Mouse (Mus musculus) adrenal gland, postnatal 4 days (tissue): ENCODE measurements at regions not wholly inside any gene's neighbourhood (a gene's known extent, or its start where the extent isn't known, plus 50 kb on each side); places are given as distances from the start of the nearest gene placed in this dataset.

ENCODE experiments used
- DNase-seq, 2 experiments: peaks; one replicate each; pipeline ENCODE4 v3.0.0; 2021 to 2022; ENCODE audit warnings: low spot score in 2 of 2, mixed read lengths in 2 of 2

DNA sequence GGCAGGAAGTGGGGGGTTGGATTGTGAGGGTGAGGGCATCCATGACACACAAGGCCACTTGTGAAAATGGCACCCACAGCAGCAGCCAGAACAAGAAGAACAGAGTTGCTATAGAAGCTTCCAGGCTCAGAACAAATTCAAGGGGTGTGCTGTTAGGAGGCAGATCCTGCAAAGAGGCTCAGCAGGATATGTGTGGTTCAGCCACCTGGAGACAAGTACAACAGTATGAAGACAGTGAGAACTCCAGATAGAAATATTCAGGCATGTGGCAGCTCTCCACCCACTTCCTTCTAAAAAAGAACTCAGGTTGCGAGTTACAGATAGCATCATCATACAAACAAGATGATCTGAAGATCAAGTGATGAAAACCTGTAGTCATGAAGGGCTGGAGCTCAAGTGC is 544.9 kb upstream of the Tnp1 start:
- no peak for DNase-seq

DNA sequence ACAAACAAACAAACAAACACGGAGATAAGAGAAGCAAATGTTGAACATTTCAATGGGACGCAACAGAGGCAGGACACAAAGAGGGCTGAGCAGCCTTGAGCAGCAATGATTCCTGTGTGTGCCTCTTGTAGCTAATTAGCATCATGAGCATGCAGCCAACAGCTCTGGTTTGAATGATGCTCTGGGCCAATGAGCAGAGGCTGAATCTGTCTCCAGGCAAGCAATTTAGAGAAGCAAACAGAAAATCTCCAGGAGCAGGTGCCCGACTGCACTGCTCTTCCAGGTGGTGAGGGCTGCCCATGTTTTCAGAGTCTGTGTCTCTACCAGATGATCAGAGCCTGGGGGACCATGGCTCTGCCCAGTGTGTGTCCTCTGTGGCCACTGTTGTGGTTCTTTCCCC is 532.2 kb upstream of the Tnp1 start:
- DNase-seq = no peak

DNA sequence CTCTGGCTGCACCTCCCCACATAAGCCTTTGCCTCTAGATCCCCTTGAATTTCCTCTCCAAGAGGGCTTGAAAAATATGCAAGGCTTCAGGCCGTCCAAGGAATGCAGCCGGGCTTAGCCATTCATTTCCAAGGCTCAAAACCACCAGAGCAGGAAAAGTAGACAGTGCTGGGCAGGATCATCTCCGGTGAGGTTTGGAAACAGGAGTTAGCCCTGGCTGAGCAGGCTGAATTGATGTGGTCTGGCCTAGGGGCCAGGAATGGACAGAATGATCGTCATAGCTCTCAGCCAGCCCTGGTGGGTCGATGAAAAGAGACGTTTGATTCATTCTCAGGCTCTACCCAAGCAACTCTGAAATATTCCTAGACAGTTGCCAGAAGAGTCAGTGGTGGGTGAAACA is 529.7 kb upstream of the Tnp1 start:
- DNase-seq = no peak

DNA sequence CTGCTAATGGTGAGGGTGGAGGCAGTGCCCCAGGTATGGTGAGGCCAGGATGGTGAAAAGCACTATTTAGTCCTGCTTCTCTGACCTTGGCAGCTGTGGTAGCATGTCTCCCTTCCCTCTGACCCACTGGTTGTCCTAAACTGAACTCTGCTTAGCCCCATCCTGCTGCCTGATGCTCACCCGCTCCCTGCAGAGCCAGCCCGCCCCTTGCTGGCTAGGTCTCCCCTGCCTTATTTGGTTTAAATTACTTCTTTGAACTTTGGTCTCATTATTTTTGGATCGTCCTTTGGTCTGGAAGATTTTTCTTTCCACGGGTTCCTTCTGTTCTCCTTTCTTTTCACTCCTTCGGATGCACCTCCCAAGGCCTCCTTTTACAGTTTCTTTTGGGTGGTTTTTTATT is 525.7 kb upstream of the Tnp1 start:
- no peak for DNase-seq

DNA sequence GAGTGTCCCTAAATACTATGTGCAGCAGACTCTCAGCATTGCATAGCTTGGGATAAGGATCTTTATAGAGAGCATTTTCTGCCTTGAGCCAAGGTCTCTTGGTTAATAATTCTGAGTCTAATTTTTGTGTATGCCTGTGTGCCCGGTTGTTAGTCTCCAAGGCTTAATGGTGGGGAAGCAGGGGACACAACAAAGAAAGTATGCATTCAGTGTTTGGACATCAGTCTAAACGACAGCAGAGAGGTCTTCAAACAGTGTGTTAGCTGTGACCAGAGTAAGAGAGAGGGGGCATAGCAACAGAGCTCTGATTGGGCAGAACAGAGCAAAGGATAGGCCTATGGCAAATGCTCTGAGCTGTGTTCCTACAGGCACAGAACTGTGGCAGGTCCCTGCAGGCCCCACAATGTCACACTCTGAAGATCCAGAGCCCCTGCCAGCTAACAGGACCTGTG is 522.7 kb upstream of the Tnp1 start:
- no peak for DNase-seq

DNA sequence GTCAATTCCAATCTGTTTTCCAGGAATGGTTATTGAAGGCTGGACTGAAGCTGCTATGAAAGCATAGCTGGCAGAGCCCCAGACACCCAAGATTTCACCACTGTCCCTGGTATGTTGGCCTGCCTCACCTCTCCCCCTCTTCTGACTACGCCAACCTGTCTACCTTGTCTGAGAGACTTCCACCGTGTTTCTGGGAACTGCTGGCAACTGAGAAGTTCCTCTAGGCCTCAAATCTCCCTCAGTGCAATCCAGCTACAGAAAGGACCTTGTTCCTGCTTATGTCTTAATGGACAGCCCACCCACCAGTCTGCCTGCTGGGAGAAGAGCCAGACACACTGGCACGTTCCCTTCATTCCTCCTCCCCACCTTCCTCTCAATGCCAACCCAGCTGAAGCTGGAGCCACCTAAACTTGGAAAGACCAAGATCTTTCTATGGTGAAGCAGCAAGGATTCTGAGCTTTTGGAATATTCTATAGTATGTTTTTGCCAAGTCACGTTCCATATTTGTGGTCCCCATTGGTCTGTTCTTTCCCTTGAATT is 520.1 kb upstream of the Tnp1 start:
- DNase-seq = no peak

DNA sequence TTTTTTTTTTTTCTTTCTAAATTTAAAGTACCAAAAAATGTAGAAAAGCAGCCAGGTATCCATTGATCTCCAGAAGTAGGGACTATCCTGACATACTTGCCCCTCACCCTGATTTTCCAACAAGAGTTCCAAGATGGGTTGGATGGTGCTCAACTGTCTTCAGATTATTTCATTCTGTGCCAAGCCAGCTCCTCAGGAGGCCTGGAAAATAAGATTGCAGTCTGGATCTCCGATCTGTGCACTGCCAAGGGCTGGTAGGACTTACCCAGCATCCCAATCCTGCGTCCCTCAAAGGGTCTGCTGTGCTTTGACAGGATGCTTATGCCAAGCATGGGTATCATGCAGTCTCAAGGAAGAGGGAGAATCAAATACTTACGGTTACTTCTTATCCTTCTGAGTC is 517.8 kb upstream of the Tnp1 start:
- DNase-seq = no peak

DNA sequence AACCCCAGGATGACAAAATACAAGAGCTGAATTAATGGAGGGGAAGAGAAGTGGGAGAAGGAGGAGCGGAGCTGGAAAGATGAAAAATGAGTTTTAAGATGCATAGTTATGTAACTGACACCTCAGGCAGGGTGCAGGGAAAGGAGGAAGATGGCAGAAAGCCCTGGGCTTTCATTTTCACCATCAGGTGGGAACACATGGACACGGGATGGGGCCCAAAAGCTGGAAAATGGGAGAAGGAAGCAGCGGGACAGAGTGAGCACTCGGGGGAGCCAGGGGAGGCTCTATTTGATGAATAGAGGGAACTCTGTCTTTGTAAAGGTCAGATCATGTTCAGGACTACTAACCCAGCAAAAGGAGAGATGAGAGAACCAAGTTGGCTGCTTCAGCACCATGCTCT is 516.6 kb upstream of the Tnp1 start:
- DNase-seq = no peak

DNA sequence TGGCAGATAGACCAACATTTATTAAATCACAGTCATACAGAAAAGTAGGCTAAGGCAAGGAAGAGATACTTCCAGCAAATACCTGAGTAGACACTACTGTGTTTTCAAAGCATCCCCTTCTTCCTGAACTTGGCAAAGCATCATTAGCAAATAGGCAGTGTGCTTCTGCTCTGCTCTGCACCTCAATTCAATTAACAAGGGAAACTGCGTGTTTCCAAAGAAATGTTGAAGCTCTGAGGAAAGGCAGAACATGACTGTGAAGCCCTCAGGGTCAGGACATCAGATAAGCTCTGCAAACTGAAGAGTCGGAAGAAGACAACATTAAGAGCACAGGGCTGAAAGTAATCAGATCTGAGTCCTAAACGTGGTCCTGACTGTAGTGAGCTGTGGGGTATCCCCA is 516.1 kb upstream of the Tnp1 start:
- no peak for DNase-seq

DNA sequence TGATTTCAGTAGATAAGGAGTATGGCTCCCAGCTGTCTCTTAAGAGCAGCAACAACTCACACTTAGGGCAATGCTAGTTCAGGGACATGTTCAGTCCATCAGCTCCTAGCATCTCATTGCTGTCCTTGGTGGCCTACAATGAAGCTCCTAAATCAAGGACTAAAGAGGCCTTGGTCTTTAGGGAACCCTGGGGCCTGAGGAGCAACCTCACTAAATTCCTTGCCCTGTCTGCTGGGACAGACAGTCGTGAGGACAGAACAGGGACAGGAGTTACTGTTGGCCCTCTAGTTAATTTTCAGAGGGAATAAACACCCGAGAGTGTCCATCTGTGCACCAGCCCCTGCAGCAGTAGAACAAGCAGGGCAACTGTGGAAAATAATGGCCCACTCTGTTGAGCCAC is 514.6 kb upstream of the Tnp1 start:
- DNase-seq = no peak

DNA sequence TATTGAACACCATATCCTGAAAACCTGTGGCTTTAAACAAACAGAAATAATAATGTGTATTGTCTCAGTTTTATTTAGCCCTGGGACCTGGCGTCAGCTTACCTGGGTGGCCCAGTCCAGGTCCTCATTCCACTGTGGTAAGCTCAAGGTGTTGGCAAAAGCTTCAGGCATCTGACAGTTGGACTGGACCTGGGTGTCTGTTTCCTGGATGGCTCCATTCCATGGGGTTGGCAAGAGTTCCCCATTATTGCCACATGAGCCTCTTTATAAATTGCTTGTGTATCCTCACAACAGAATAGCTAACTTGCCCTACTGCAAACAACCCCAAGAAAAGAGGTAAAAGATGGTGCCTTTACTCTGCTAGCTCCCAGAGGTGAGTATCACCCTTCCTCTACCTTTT is 512.9 kb upstream of the Tnp1 start:
- no peak for DNase-seq

DNA sequence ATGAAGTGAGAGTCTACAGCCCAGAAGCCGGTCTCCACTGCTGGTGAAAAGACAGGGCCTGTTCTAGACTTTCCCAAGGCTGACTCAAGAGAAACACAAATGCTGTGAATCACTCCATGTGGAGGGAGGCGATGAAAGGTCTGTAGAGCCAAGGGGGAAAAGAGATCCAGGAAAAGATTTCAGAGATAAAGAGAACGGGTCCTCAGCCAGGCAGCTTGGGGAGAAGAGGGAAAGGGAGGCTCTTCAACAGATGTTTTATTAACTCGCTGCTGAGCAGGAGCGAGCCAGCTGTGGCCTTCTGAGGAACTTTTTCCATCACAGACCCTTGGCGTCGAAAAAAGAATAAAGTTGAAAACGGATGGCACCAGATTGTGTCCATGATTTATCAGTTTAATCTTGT is 500.7 kb upstream of the Tnp1 start:
- DNase-seq = no peak

DNA sequence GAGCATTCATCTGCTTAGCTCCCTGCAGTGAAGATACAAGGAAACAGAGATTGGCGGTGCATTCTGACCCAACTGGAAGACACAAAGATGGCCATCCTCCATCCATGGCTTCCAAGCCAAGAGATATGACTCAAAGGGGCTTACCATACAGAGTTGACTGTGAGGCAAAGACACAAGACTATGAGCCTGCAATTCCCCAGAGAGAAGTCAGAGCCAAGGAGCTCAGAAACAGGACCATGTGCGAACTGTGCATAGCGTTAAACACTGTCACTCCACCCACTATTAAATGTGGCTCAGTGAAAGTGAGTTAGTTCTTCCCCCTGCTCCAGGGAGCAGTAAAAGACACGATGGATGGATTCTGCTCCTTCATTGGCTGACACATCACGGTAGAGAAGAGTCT is 500.1 kb upstream of the Tnp1 start:
- no peak for DNase-seq

DNA sequence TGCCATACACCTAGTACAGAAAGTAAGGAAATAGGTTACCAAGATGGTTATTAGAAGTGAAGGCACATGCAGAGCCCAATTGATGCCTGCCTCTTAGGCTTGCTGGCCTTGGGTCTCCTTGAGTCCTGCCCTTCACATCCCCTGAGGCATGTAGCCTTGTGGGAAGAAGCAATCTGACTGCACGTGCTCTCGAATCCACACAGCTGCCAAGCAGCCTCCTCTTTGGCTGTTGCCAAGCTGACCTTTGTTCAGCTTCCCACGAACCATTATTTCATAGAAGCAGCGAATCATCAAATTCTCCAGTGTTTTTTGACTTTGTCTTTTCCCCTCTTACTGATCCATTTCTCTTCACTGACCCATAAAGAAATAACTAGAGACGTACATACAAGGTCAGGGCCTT is 498.1 kb upstream of the Tnp1 start:
- no peak for DNase-seq

DNA sequence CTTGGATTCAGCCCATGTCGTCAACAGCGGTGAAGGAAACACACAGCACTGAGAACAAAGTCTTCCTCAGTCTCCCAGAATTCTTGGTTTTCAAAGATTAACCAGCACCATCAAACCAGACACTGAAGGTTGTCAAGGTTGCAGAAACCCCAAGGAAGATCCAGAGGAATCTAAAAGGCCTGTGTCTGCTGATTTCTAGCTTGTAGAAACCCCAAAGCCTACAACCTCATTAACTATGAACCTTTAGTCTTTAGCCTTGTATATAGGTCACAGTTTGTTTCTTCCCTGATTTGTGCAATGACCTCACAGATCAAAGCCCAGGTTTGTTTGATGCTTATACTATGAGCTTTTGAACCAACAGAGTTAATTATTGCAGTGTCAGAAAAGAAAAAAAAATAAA is 497.1 kb upstream of the Tnp1 start:
- no peak for DNase-seq

DNA sequence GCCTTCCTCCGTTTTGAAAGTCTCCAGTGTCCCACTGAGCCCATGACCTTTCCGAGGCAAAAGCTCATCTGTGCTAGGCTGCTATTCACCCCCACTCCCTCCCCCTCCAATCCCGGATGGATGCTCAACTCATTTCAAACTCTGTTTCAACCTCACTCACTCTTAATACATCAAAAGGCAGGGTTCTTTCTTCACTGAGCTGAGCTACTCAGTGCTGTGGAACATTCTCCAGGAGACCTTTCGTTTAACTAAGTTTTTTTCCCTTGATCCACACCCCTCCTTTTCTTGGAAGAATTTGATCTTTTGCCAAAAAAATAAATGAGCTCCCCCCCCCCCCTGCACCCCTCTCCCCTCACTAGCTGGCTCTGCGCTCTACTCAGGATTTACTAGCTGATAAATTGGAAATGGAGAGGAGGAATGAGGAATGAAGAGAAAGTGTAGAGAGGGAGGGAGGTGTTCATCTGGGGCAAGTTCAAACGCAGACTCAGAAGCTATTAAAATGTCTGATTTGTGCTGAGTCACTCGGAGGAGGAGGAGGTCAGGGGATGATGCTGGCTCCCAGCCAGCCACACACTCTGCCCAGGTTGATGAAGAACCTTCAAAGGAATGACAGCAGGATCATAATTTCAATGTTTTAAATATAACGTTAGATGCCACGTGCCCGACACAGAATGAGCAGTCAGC is 491.5 kb upstream of the Tnp1 start:
- DNase-seq = no peak

DNA sequence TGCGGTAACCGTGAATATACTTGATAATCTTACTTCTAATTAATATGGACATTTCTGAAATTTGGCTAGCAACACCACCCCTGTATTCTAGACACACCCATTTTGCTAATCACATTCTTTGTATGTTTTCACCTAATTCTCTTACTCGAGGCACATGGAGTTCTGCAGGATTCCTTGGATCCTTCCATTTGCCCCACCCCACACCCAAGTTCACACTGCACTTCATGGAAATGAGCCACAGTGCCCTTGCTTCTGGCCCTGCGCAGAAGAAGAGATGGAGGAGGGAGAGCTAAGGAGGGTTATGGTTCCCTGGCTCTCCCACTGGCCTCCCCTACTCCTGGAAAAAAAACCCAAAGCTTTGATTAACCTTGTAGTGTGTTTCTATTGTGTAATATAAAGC is 487.9 kb upstream of the Tnp1 start:
- no peak for DNase-seq

DNA sequence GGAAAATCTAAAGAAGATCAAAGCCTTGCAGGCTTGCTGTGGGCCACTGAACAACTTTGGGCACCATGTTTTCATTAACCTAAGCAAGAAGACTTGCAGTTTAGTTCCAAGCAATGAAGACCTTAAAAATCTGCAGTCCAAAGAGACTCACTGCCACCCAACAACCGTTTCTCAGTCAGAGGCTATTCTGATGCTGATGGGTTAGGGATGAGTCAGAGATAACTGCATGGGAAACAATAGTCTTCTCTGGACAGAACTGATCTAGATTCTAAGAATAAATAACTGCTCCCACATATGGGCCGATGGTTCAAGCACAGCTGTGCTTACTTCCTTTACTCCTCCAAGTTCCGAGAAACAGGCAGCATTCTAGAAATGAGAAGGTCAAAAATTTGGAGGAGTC is 485.0 kb upstream of the Tnp1 start:
- no peak for DNase-seq

DNA sequence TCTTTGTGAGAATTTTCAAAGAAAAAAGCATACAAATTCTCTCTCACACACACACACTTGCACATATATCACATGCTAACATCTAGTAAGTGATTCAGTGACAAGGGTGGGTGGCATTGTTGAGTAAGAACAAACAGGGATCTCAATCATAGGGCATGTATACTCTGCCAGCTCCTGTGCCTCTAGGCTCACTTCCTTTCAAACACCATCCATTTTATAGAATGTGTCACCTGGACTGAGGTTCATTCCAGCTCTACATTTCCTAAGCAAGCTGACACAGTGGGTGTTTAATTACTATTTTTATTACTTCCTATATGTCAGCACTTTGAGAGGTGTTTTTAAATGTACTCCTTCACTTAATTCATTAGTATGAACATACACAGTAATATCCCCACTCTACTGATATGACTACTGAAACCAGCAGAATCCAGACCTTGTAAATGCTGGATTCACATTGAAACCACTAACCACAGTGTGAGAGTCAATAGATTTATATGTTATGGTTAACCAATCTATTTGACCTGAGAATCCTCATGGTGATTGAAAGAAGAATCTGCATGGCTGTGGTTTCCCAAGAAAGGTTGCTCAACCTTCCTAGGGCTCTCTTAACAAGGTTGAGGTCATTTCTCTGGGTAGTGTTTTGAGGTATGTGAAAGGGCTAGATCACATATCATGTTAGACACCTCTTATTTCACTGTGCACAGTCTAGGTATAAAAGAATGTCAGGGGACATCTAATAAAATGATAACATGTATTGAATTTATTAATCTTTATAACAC is 480.5 kb upstream of the Tnp1 start:
- DNase-seq = no peak

DNA sequence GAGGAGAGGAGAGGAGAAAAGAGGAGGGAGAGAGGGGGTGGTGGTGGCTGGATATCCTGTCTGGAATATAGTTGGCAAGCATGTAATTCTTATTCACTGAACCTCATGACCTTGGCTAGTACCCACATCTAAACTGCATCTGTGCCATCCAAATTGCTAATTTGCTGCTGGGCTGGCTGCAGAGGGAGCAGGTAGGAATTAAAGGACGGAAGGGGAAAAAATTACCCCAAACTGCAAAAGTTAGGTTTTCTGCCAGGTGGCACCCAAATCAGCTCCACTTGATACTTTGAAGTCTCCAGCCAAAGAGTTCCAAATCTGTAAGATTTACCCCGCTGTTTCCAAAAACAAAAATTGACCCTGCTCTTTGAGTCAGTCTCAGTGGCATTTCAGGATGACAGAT is 466.2 kb upstream of the Tnp1 start:
- no peak for DNase-seq

DNA sequence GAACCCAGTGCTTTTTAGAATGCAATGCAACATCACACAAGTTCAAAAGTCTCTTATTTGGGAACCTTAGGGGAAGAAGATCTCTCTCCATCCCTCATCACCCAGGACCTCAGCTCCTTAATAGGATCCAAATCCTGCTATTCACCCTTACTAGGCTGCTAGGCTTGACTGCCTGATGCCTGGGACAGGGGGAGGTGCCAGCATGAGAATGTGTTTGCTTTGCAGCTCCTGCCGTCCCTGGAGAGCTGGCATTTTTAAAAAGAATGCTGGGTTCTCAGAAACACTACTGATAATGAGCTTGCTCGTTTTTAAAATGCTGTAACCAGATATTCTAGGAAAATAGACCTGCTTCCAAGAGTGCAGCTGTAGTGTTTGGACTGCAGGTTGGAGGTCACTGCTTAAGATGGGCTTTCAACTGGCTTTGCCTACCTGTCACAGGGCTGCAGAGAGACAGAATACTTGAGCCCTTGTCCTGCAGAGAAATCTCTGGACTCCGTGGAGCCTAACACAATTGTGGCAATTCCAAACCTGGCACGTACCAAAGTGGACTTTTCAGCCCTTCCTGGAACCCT is 463.7 kb upstream of the Tnp1 start:
- DNase-seq = no peak

DNA sequence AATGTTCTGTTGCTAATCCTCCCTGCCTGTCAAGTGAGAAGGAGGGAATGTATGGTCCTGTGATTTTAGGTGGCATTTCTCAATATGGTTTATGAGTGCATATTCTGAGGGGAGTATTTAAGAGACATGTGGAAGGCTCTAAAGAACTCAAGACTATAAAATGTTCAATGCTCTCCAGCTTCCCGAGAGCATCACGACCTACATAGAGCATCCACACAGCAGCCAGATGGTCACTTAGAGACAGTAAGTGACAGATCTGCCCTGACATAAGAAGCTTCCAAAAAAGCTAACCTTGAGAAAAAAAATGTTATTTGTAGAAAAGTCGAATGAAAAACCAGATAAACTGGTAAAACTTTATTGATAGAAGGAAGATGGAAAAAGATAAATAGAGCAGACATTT is 444.9 kb upstream of the Tnp1 start:
- no peak for DNase-seq
